Mouse (Mus musculus): Measurements from ENCODE around the gene Megf11.

Gene Megf11

GRCm38 (mm10) chr9:64385511-64386465, at the start of gene Megf11:
Gene Megf11, plus strand, starts transcription at chr9:64385626.
- DNase-seq, result no peak

- no peak for DNase-seq
These were observed 49.6 kb upstream of the Megf11 start for GRCm38 (mm10) chr9:64335825-64336224.

DNA sequence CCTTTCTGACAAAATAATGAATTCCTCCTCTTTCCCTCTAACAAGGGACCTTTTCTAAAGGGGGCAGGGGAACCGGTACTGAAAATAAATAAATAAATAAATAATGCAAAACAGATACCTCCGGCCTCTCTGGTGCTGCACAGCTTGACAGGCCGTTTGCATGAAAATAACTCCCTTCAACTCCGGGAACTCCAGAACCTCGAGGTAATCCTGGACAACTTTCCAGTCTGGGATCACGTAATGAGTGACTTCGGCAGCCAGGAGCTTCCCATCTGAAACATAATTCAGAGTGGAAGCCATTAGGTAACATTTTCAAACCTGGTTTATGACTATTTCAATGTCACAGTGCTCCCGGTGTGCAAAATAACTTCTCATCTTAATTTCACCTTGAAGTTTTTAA, 46.1 kb upstream of the Megf11 start:
- no peak for DNase-seq

GRCm38 (mm10) chr9:64340351-64341253, 44.8 kb upstream of the Megf11 start:
- DNase-seq, result peak; percentile 69 to 74

DNA sequence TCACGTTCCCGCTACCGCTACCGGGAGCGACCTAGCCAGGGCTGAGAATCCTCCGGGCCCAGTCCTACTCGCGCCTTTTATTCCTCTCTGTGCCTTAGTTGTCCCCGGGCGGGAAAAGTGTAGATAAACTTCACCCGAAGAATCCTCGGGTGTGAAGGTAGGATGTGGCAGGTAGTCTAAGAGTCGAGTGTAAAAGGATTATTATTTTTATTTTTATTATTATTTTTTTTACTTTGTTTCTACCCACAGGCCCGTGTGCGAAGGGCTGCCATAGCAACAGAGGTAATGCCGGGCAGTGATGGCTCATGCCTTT, 44.2 kb upstream of the Megf11 start, which contains the start of gene Dis3l:
Gene Dis3l, minus strand, starts transcription at position 35 of the 313 bp plus-strand sequence.
- no peak for DNase-seq

DNA sequence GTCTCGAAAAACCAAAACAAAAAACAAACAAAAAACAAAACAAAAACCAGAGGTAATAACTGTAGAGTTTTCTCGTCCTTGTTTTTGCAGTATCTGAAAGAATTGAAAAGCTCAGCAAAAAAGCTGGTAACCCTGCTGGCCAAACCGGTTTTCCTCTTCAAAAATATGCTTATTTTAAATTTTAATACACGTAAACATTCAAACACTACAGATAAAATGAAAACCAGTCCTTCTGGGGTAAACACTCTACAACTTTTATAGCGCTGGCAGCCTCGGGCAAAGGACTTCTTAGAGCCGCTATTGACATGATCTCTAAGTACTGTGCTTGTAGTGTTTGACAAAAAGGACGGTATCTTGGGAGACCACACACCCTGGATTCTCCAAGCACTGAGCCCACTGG, 43.8 kb upstream of the Megf11 start:
- no peak for DNase-seq

- no peak for DNase-seq
These were observed 41.8 kb upstream of the Megf11 start for GRCm38 (mm10) chr9:64343656-64344055.

DNA sequence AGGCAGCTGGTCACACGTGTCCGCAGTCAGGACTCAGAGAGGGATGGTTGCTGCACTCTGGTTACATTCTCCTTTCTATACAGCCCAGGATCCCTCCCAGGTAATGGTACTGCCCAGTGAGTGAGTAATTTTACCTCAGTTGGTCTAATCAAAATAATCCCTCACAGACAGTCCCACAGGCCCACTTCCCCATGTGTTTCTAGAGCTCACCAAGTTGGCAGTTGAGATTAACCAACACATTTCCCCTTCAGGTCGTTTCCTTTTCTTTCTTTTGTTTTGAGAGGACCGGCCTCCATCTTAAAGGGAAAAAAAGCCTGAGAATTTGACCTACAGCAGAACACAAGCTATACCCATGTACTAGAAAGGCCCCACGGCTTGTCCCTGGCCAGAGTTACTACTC, 39.5 kb upstream of the Megf11 start:
- DNase-seq, result no peak

- DNase-seq, result no peak
These were observed 38.0 kb upstream of the Megf11 start for GRCm38 (mm10) chr9:64347377-64347776.

GRCm38 (mm10) chr9:64349490-64349889, 35.9 kb upstream of the Megf11 start:
- no peak for DNase-seq

GRCm38 (mm10) chr9:64351191-64351590, 34.2 kb upstream of the Megf11 start:
- no peak for DNase-seq

DNA sequence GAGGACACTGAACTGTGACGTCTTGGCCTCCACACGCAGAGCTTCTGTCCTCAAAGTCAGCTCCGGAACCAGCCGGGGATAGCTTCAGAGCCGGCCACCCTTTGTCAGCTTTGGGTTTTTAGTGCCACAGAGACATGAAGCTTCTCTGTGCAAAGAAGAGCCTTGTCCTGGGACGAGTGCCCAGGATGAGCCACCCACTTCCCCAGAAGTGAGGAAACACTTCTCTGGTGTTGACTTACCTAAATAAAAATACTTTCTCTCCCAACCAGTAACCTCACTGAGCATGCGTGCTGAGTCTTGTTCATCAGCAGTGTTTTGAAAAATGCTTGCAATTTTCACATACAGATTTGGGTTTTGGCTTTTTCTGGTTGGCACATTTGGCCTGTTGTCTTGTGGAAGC, 29.8 kb upstream of the Megf11 start:
- DNase-seq, result no peak

DNA sequence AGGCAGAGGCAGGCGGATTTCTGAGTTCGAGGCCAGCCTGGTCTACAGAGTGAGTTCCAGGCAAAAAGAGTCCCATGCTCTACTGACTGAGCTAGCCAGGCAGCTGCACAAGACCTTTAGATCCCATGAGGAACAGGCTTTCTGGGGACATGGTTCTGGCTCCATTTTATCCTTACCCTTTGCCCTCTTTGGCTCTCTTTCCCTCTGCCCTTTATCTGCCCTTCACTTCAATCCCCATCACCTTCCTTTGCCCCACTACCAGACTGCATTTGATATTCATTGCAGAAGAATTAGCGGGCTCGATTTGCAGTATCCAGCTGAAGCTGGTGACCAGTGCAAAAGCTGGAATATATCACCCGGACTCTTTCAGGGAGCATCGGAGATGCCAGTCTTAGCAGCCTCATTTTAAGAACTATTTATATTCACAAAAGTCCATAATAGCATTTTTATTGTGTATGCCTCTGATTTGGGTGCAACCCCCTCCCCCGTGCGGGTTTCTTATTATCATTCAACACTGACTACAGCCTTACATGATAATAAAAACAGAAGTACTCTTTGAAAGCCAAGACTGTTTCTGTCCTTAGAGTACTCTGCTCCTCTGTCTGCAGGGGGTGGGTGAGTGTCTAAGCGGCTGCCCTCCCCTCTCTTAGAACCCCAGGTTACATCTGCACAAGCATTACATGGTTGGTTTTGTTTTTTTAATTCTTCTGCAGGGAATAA, 24.0 kb upstream of the Megf11 start:
- DNase-seq, result no peak

GRCm38 (mm10) chr9:64369871-64370270, 15.6 kb upstream of the Megf11 start:
- DNase-seq, result no peak

- DNase-seq, result no peak
These were observed 14.1 kb upstream of the Megf11 start for GRCm38 (mm10) chr9:64371305-64371819.

GRCm38 (mm10) chr9:64376380-64376779, 9.0 kb upstream of the Megf11 start:
- DNase-seq, result no peak

- no peak for DNase-seq
These were observed 2.2 kb upstream of the Megf11 start for GRCm38 (mm10) chr9:64383021-64383788.

DNA sequence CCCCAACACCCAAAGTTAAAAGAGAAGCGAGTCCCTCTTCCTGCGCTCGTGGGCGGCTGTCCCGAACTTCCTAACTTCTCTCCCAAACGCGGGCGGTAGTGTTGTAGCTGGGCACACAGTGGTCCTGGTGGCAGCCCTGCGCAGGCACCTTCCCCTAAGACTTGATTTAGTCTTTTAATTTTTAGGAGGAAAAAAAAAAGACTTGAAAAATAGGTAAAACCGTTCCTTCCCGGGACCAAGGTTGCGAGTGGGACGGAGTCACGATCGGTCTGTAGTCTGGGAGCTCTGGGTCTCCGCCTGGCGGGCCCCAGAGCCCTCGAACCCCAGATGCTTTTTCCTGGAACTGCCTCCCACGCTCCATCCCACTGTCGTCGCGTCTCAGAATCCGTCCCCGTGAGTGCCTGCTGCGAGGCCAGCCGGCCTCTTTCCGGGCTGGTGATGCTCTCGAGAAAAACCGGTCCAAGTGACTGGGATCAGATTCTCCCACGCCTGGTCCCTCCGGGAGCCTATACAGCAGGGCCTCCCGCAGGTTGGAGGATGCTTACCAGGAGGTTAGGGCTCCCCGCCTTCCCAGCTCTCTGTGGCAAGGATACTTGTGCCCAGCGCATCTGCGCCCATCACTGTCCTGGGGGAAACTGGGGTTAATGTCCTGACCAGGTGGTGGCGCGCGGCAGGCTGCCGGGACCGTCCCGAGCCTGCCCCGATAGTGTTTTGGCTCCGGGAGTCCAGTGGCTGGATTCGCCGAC, 1.2 kb downstream of the Megf11 start:
- no peak for DNase-seq

DNA sequence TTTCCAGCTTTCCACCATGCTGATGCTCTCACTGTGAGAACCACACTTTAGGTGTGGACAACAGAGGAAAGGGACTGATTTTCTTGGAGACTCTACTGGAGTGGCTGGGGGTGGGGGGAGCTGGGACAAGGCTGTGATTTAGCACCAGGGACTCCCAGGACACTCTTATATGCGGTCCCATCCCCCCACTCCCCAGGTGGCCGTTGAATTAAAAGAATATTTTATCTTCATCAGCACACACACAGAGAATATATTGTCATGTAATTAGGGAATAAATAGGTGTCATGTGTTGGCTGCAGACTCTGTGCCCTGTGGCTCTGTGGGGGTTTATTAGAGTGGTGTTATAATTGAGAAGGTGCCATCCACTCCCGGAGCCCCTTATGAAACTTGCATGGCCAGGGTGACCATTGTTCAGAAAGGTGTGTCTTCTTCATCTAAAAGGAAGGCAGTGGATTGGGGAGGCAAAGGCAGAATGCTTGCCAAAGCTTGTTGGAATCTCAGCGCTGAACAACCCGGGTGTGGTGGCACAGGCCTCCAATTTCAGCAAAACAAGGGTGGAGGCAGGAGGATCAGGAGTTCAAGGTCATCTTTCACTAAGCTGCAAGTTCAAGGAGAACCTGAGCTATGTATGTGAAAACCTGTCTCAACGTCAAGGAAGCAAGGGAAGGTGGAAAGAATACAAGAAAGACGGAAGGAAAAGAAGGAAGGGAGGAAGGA, 4.3 kb downstream of the Megf11 start:
- DNase-seq, result no peak

DNA sequence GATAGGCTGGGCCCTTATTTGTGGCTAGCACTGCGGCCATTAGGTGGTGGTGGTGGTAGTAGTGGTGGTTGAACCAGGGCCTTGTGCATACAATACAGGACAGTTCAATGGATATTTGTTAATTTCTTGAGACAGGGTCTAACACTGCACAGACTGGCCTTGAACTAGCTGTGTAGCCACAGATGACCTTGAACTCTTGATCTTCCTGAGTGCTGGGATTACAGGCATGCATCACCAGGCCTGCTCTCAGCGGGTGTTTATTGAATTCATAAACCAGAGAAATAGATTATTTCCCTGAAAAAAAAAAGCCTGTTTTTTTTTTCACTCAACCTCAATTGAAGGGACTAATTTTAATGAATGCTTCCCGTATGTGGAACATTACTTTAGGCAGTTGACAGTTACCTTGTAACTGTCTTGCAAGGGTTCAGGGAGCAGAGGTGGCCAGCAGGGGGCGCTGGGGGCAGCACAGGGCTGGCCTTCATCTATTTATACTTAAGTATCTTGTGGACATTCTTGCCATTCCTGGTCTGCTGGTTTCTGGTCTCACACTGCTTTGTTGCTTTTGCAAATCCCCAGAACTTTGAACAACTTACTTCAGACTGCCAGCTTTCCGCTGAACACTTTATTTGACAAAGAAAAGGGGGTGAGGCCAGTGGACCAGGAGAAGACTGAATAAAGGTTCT, 8.6 kb downstream of the Megf11 start:
- DNase-seq, result peak; percentile 43 to 55
